Mouse (Mus musculus) hindbrain, embryonic 11.5 days (tissue): ENCODE results near the gene Gm20388. TPM values are rescaled to one million over a fixed set of nuclear protein-coding genes. Genes with fewer than 3 reads are reported as not detected.
"Not testable (repeated sequence)": the region's sequence is repeated elsewhere in the genome, so short reads cannot be mapped to it uniquely, and the experiment has no call there.

ENCODE experiments used
- ATAC-seq: fragments of 200-750 bp; cut with Nextera tagmentation; 2 replicates; pipeline ENCODE4 v1.8.0; 2017; ENCODE audit warnings: mild to moderate bottlenecking, moderate TSS enrichment, moderate library complexity; ENCODE audit not compliant: low FRiP score
- DNase-seq: peaks from one replicate; pipeline ENCODE4 v3.0.0-alpha.2; 2015; ENCODE audit warnings: low spot score
- H3K27ac ChIP-seq: fragments of 300-500 bp; sonication (generic); 2 replicates; pipeline ENCODE4 v1.5.1; 2014; ENCODE audit warnings: mild to moderate bottlenecking, low read depth, low read length
- H3K27me3 ChIP-seq: fragments of 300-500 bp; sonication (generic); 2 replicates; pipeline ENCODE4 v1.6.1; 2014; ENCODE audit warnings: mild to moderate bottlenecking, low read length, moderate library complexity, mixed read lengths; ENCODE audit not compliant: control insufficient read depth, insufficient read depth
- H3K36me3 ChIP-seq: fragments of 300-500 bp; sonication (generic); 2 replicates; pipeline ENCODE4 v1.6.1; 2014; ENCODE audit warnings: mild to moderate bottlenecking, low read length, moderate library complexity, mixed read lengths; ENCODE audit not compliant: control insufficient read depth, insufficient read depth
- H3K4me1 ChIP-seq: fragments of 300-500 bp; sonication (generic); replicated peaks from 2 replicates; pipeline ENCODE4 v1.6.1; 2014; ENCODE audit warnings: low read length, mixed read lengths; ENCODE audit not compliant: control insufficient read depth, insufficient read depth
- H3K4me2 ChIP-seq: fragments of 300-500 bp; sonication (generic); replicated peaks from 2 replicates; pipeline ENCODE4 v1.6.1; 2014; ENCODE audit warnings: mild to moderate bottlenecking, low read depth, low read length
- H3K4me3 ChIP-seq: fragments of 300-500 bp; sonication (generic); 2 replicates; pipeline ENCODE4 v1.5.1; 2014; ENCODE audit warnings: low read depth, low read length
- H3K9ac ChIP-seq: fragments of 300-500 bp; sonication (generic); 2 replicates; pipeline ENCODE4 v1.6.1; 2014; ENCODE audit warnings: low read depth, low read length
- H3K9me3 ChIP-seq: fragments of 300-500 bp; sonication (generic); 2 replicates; pipeline ENCODE4 v1.6.1; 2016; ENCODE audit warnings: low read length; ENCODE audit not compliant: control insufficient read depth
- WGBS: fragments of 180-500 bp; shearing (Covaris S2); extraction: QIAGEN DNeasy Blood & Tissue Kit; methylation state at CpG from one replicate; pipeline ENCODE4 v1.1.7; 2014; 5-methylcytosine and 5-hydroxymethylcytosine counted together
- polyA plus RNA-seq: library from polyadenylated mRNA; unstranded; fragments of >200 nt; fragmentation: Nextera tagmentation; extraction: Ambion mirVana; gene quantifications from 2 replicates; pipeline ENCODE4 v1.2.1, GENCODE M21; 2014

Gm20388 gene
- polyA plus RNA-seq, 1 experiment from 2014 or later = 11.8 TPM

DNA sequence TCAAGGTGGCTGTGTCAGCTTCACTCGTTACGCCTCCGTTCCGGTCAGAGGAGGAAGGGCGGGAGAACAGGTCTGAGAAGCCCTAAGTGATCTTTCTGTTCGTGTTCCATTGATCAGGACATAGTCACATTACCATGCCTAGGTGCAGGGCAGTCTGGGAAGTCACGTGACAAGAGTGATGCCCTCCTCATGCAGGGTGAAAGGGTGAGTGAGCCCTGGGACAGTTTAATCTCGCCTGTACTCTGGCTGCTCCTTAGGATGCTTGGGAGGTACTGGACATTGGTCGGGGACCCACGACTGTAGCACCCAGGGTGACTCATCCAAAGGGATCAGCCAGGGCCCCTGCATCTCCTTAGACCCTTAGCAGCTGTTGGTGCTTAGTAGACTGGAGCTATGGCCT is 3535.3 kb downstream of the Gm20388 start:
- Histone ChIP-seq H3K9ac (no peak overlapping the region), H3K9me3 (no peaks in the 10 kb centered on the region), H3K4me2 (no peak overlapping the region), H3K27me3 (no peaks in the 10 kb centered on the region), H3K4me1 (no peaks in the 10 kb centered on the region; the same call in 1 of the 2 replicates), H3K27ac (no peak overlapping the region), H3K4me3 (no peak overlapping the region), H3K36me3 (no peaks in the 10 kb centered on the region)
- WGBS = 86% methylated on average over 10 of the region's 10 CpGs
- DNase-seq (no peak), ATAC-seq (no peak)

DNA sequence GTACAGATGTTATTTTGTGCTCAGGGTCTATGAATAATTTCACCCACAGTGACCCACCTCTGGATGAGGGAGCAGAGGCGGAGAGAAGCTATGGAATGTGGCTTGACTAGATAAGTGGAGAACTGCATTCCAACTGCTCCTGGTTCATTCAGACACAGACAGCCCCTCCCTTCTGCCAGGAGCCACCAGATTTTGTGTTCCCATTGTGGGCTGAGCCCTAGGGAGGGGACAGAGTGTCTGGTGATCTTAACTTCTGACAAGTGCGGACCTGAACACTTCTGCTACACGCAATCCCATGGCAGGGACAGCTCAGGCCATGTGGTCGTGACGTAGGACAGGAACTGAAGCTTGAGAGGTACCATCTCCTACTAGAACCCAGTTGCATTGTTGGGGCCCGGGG is 3536.2 kb downstream of the Gm20388 start:
- H3K9ac ChIP-seq = no peak overlapping the region
- no peaks in the 10 kb centered on the region for H3K9me3 ChIP-seq
- H3K27ac ChIP-seq = no peak overlapping the region
- H3K4me2 ChIP-seq = no peak overlapping the region
- H3K4me3 ChIP-seq = no peak overlapping the region
- H3K27me3 ChIP-seq = no peaks in the 10 kb centered on the region
- H3K4me1 ChIP-seq = no peaks in the 10 kb centered on the region; the same call in 1 of the 2 replicates
- 85% methylated on average over 6 of the region's 6 CpGs for WGBS
- no peaks in the 10 kb centered on the region for H3K36me3 ChIP-seq
- ATAC-seq = no peak
- DNase-seq = no peak

DNA sequence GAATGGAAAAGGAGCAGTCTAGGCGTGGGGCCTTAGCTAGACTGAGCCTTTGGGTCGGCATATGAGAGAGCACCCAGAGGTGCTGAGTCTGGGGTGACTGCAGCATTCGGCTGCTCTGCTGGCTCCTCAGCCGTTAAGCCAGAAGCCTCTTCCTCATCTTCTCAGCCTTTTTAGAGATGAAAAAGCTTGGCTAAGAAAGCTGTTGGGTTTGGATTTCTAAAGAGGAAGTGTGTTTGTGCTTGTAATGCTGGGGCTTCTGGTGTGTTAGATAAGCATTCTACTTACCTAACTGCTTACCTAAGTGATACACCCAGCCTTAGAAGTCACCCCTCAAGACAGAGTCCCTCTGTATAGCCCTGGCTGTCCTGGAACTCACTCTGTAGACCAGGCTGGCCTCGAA is 3540.1 kb downstream of the Gm20388 start:
- H3K27me3 ChIP-seq = no peaks in the 10 kb centered on the region
- no peak overlapping the region for H3K27ac ChIP-seq
- ATAC-seq (no peak), DNase-seq (no peak)
- 89% methylated on average over 5 of the region's 5 CpGs for WGBS
- H3K4me1 ChIP-seq = no peaks in the 10 kb centered on the region
- no peak overlapping the region for H3K9ac ChIP-seq
- H3K9me3 ChIP-seq = no peaks in the 10 kb centered on the region
- H3K4me2 ChIP-seq = no peak overlapping the region
- H3K36me3 ChIP-seq = peaks cover 2% of the 10 kb centered on the region; the same call in 1 of the 2 replicates
- no peak overlapping the region for H3K4me3 ChIP-seq

DNA sequence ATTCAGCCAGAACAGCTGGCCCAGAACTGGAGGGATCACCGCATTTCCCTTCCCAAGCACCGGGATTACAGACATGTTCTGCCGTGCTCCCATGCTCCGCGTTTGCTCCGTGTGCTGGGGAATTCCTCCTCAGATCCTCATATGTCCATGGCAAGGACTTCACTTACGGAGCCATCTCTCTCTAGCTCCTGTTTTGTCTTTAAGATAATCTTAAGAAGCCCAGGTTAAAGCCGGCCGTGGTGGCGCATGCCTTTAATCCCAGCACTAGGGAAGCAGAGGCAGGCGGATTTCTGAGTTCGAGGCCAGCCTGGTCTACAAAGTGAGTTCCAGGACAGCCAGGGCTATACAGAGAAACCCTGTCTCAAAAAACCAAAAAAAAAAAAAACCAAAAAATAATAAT is 3541.1 kb downstream of the Gm20388 start:
- 97% methylated on average over 11 of the region's 12 CpGs for WGBS
- not testable (repeated sequence) for H3K9me3 ChIP-seq, H3K9ac ChIP-seq, H3K27ac ChIP-seq, H3K4me3 ChIP-seq, H3K27me3 ChIP-seq, H3K4me1 ChIP-seq, H3K36me3 ChIP-seq, DNase-seq, ATAC-seq, H3K4me2 ChIP-seq

DNA sequence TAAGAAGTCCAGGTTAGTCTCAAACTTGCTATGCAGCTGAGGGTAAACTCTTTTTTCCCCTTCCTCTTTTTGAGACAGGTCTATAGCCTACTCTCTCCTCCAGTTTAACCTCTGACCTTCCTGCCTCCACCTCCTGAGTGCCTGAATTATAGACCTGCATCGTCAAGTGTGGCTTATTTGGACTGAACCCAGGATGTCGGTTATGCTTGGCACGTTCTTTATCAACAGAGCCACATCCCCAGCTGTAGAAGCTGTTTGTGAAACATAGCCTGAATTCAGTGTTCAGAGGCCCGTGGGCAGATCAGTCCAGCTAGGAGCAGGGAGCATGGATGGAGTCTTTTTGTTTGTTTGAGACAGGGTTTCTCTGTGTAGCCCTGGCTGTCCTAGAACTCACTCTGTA is 3541.5 kb downstream of the Gm20388 start:
- Histone ChIP-seq H3K4me1 (no peaks in the 10 kb centered on the region), H3K9me3 (no peaks in the 10 kb centered on the region), H3K27me3 (no peaks in the 10 kb centered on the region), H3K4me2 (no peak overlapping the region), H3K9ac (no peak overlapping the region), H3K36me3 (peaks cover 2% of the 10 kb centered on the region; the same call in 1 of the 2 replicates), H3K27ac (no peak overlapping the region), H3K4me3 (no peak overlapping the region)
- 91% methylated on average over 4 of the region's 4 CpGs for WGBS
- DNase-seq (no peak), ATAC-seq (no peak)

DNA sequence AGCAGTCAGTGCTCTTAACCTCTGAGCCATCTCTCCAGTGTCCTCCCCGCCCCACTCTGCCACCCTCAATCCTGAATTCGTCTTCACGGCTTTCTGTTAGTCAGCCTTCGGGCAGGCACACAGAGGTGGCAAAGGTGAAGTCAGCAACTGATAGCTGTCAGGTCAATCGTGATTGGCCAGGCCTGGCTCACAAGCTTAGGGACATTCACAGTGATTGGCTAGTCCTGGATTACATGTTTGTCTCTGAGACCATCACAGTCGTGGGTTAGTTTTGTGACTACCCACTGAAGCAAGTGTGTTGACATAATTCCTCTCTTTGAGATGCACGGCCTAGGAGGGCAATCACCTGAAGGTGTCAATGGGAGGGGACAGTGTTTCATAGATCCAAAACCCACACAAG is 3542.7 kb downstream of the Gm20388 start:
- no peak for DNase-seq
- H3K36me3 ChIP-seq = peaks cover 5% of the 10 kb centered on the region; the same call in 1 of the 2 replicates
- no peak overlapping the region for H3K4me3 ChIP-seq
- H3K4me2 ChIP-seq = no peak overlapping the region
- no peak overlapping the region for H3K27ac ChIP-seq
- H3K4me1 ChIP-seq = no peaks in the 10 kb centered on the region
- no peak overlapping the region for H3K9ac ChIP-seq
- no peaks in the 10 kb centered on the region for H3K9me3 ChIP-seq
- ATAC-seq = no peak
- WGBS = 83% methylated on average over 7 of the region's 7 CpGs
- H3K27me3 ChIP-seq = no peaks in the 10 kb centered on the region

DNA sequence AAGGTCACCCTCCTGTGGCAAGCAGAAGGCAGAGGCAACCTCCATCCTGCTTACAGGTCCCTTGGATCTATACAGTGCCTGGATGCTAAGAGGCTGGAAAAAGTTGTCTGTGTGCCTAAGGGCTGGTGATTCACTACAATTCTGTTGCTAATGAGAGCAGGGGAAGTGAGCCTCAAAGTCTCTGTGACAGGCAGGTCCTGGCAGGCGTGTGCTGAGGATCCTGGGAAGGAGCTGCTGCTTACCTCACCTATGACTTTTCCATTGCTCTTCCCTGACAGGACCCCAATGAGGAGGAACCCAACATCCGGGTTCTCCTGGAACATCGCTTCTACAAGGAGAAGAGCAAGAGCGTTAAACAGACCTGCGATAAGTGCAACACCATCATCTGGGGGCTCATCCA is 3543.3 kb downstream of the Gm20388 start:
- Histone ChIP-seq H3K27ac (no peak overlapping the region), H3K4me1 (no peaks in the 10 kb centered on the region), H3K36me3 (peaks cover 7% of the 10 kb centered on the region; the same call in 1 of the 2 replicates), H3K9me3 (no peaks in the 10 kb centered on the region), H3K27me3 (no peaks in the 10 kb centered on the region), H3K4me2 (no peak overlapping the region), H3K4me3 (no peak overlapping the region), H3K9ac (no peak overlapping the region)
- DNase-seq (no peak), ATAC-seq (no peak)
- WGBS = 82% methylated on average over 5 of the region's 5 CpGs

DNA sequence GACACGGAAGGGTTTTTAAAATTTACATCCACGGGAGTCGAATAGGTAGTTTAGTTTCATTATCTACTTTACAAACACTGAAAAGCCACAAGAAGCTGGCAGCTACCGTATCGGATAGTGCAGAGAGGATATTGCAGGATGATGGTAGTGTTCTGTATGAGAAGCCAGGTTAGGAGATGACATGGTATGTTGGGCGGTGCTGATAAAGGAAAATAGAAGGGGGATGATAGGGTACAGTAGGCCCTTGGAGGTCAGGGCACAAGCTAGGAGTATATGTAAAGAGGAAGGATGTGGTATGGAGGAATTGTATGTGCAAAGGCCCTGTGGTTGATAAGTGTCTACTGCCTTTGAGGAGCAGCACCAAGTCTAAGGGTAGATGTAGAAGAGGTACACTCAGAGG is 3543.9 kb downstream of the Gm20388 start:
- no peak overlapping the region for H3K4me2 ChIP-seq
- no peak overlapping the region for H3K27ac ChIP-seq
- H3K9ac ChIP-seq = no peak overlapping the region
- H3K36me3 ChIP-seq = peaks cover 7% of the 10 kb centered on the region
- DNase-seq = no peak
- WGBS = 93% methylated on average over 6 of the region's 6 CpGs
- no peaks in the 10 kb centered on the region for H3K4me1 ChIP-seq
- ATAC-seq = no peak
- no peak overlapping the region for H3K4me3 ChIP-seq
- no peaks in the 10 kb centered on the region for H3K27me3 ChIP-seq
- no peaks in the 10 kb centered on the region for H3K9me3 ChIP-seq

DNA sequence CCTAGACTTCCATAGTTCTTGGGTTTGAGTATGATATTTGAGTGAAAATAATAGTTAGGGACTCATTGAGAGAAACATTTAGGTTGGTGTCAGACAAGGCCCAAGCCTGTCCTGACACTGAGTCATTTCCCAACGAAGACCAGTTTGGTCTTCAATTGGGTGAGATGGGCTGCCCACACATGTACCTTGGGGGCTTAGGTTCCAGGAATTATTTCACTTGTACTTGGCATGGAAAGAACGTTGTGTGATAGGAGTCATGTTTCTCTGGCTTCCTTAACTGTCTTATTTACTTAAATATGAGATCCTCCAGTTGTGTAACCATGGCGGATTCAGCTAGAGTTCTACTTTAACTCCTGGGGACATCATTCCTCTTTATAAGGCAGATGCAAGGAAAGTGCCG is 3553.0 kb downstream of the Gm20388 start:
- no peaks in the 10 kb centered on the region for H3K4me1 ChIP-seq
- no peak overlapping the region for H3K4me3 ChIP-seq
- H3K27me3 ChIP-seq = no peaks in the 10 kb centered on the region
- H3K9ac ChIP-seq = no peak overlapping the region
- ATAC-seq = no peak
- H3K27ac ChIP-seq = no peak overlapping the region
- no peak for DNase-seq
- 89% methylated on average over 4 of the region's 4 CpGs for WGBS
- no peak overlapping the region for H3K4me2 ChIP-seq
- peaks cover 3% of the 10 kb centered on the region; the same call in 1 of the 2 replicates for H3K36me3 ChIP-seq
- no peaks in the 10 kb centered on the region for H3K9me3 ChIP-seq
